Mouse (Mus musculus) heart, postnatal 25 days (tissue): ENCODE measurements around the gene Nkapd1. TPM values are rescaled to one million over a fixed set of nuclear protein-coding genes. Genes with fewer than 3 reads are reported as not detected.

Experiments
- DNase-seq: peaks from one replicate; pipeline ENCODE4 v3.0.0; 2022; ENCODE audit warnings: low spot score
- intact Hi-C: fragments of 180-260 bp; cut with DNase I; formaldehyde crosslinking; loops from one replicate; pipeline ENCODE4 v1.15.1; 2025
- total RNA-seq, 2 experiments: library from RNA; stranded (reverse); gene quantifications; 2 replicates each; pipeline ENCODE4 v1.2.3; 2021

Gene Nkapd1
- total RNA-seq, 2 experiments from 2014 or later: 13.8 to 14.7 TPM

- intact Hi-C loops: no loop called here
- peak; percentile 90 for DNase-seq
Measured at GRCm38 (mm10) chr9:50603189-50603997, 13.9 kb downstream of the Nkapd1 start, which contains the start of the genes Sdhd and Timm8b. TSS of gene Sdhd (minus strand) at chr9:50603812. TSS of gene Timm8b (plus strand) at chr9:50603910.

GRCm38 (mm10) chr9:50602055-50602845 lies 15.0 kb downstream of the Nkapd1 start:
- intact Hi-C loops: no loop called here
- no peak for DNase-seq

GRCm38 (mm10) chr9:50601536-50601935 lies 15.7 kb downstream of the Nkapd1 start:
- DNase-seq: no peak
- intact Hi-C loops: no loop called here

DNA sequence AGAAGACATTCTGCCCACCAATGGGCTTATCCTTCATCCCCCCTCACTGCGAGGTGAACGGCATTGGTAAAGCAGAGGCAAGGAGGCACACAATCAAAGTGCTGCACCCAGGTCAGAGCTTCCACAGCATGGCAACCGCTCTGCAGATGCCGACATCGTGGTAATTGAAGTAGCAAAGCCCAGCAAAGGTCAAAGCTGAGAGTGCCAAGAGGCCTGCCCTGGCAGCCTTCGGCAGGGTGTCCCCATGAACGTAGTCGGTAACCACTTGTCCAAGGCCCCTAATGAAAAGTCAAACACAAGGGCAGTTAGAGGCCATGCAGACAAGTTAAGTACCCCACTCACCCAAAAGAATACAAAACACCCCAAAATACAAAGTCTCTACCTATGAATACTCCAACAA lies 20.3 kb downstream of the Nkapd1 start:
- no peak for DNase-seq

DNA sequence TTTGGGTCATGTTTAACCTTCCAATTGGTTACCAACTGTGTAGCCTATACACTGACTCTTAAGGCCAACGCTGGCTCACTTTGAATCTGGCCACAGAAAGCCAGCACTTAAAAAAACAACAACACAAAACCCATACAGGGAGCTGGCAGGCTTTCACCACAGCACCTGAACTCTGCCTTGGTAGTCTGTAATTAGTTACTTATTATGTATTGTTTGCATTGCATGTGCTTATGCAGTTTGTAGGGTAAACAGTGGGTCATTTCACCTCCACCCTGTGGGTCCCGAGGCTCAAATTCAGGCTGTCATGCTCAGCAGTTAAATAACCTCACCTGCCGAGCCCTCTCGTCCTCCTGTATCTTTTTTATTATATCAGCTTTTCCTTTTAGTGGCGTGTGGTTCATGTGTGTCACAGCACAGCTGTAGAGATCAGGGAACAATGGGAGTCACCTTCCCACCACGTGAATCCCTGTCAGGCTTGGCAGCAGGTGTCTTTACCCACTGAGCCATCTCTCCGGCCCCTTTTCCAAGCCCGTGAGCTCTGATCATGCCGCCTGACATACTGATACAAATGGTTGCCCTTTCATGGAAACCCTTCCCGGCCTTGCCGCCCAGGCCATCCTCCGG lies 22.4 kb downstream of the Nkapd1 start:
- DNase-seq: no peak
- intact Hi-C loops: loop anchor here (5.0 kb wide), 1 partner anchor 68 kb away; the partner anchor contains the start of gene Pts

More for the DNA sequence above, 20.3 kb downstream of the Nkapd1 start:
- intact Hi-C loops: loop anchor here (5.0 kb wide), 1 partner anchor 70 kb away; the partner anchor contains the start of gene Pts

GRCm38 (mm10) chr9:50593544-50593943 lies 23.7 kb downstream of the Nkapd1 start:
- intact Hi-C loops: no loop called here
- no peak for DNase-seq

- intact Hi-C loops: no loop called here
- DNase-seq: no peak
Measured at GRCm38 (mm10) chr9:50592955-50593354, 24.3 kb downstream of the Nkapd1 start.

- intact Hi-C loops: no loop called here
- no peak for DNase-seq
Measured at GRCm38 (mm10) chr9:50590856-50591518, 26.3 kb downstream of the Nkapd1 start.

DNA sequence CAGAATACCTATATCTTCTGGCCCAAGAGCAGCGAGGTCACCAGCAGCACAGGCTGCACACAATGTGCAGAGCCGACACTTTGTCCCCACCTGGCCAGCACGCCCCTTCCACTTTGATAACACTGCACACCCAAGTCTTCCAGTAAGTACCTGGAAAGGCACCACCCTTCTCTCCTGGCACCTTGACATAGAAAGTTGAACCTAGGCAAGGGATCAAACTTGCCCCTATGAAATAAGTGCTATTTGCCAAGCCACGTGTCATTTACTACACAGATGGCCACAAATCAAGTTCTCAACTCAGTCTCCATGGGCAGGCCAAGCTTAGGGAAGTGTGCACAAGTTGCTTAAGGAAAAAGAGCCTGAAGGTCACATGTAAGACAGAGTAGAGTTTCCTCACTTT lies 30.3 kb downstream of the Nkapd1 start:
- intact Hi-C loops: no loop called here
- no peak for DNase-seq

- intact Hi-C loops: no loop called here
- DNase-seq: no peak
Measured at GRCm38 (mm10) chr9:50585145-50585818, 32.0 kb downstream of the Nkapd1 start.

GRCm38 (mm10) chr9:50580370-50580769 lies 36.9 kb downstream of the Nkapd1 start:
- intact Hi-C loops: no loop called here

DNA sequence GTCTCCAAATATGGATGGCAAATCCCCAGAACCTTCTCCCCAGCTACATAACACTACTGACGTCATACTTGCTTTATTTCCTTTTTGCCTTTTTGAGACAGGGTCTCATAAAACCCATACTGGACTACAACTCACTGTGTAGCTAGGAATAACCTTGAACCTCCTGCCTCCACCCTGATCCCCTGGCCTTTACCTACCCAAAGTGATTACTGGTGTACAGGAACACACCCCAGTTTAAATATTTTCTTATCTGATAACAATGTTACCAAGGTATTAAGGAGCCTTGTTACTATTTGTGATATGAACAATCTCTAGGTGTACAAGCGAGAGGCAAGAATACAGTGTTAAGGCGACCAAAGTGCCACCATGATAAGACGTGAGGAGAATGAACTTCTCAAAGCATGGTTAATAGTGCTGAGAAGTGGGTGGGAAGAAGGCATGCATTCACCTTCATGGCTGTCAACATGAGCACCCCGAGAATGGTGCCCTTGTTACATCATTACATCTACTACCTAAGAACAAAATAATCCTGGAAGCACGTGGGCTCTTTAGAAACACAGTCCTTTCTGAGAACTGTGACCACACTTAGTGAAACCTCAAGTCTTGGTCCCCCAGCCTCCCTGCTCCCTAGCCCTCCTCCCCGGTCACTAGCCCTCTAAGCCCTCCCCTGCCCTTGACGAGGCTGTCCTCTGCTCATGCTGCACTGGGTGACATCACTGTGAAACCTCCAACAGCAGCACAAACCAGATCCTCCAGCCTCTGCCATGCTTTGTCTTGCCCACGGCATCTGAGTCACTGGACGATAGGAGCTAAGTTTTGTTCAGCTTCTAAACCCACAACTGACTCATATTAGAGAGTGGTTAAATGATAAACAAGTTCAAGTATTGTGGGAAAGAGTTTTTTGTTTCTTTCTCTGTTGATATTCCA lies 47.4 kb downstream of the Nkapd1 start:
- intact Hi-C loops: no loop called here
- DNase-seq: no peak

More at GRCm38 (mm10) chr9:50580370-50580769, 36.9 kb downstream of the Nkapd1 start:
- DNase-seq: no peak

DNA sequence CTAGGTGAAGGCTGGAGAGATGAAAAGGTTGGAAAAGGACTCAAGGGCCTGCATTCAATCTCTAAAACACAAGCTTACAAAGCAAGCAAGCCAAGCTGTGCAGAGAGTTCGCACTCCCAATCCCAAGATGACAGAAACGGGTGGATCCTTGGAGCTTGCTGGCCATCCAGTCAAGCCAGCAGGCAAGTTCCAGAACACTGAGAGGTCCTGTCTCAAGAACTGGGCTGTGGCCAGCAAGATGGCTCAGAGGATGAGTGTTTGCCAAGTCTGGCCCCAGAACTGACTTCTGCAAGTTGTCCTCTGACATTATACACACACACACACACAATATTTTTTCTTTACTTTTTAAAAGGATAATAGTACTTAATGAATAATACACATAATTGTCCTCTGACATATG lies 49.4 kb downstream of the Nkapd1 start:
- DNase-seq: no peak
- intact Hi-C loops: no loop called here

DNA sequence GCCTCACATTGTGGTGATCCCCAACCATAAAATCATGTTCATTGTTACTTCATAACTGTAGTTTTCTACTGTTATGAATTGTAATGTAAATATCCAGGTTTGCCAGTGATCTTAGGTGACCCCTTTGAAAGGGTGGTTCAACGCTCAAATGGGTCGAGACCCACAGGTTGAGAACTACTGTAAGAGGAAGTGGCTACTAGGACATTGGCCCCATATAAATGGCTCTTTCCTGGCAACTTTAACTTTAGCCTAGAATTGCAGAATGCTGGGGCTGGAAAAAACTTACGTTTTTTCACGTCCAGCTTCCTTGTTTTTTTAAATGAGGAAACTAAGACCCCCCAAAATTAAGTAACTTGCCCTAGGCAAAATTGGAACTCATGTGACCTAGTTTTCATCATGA lies 49.9 kb downstream of the Nkapd1 start:
- DNase-seq: no peak
- intact Hi-C loops: no loop called here

DNA sequence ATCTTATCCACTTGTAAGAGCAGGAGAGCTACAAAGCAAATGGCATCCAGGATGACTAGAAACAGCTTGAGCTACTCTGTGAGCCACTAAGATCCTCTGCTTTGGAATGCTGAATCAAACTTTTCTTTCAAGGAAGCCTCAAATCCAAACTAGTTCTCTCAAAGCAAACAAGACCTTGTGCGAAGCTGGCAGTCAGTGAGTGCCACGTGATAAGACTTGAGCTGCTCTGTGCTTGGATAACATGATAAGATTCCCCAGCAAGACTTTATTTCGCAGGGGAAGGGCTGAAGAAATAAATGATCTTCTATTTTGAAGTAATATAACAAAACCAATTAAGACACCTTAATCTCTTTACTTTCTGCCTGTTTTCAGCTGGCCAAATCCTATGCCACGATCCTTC lies 51.3 kb downstream of the Nkapd1 start:
- intact Hi-C loops: no loop called here
- DNase-seq: no peak

- intact Hi-C loops: no loop called here
- peak; percentile 4 for DNase-seq
Measured at GRCm38 (mm10) chr9:50565173-50565572, 52.1 kb downstream of the Nkapd1 start.

GRCm38 (mm10) chr9:50561918-50562360 lies 55.3 kb downstream of the Nkapd1 start:
- no peak for DNase-seq
- intact Hi-C loops: no loop called here
